8 mouse cellular contexts compared by ENCODE assay signal in genomic region chr4:54527660-54528059, GRCm38 (mm10).
DNase-seq lines count a peak whose midpoint lies in the region; ATAC-seq and TF ChIP-seq lines count a peak whose summit lies in the region.

No protein-coding gene starts in this region.

- no peak overlapping the region for H3K27ac ChIP-seq in heart, adult 2 months
- no peak overlapping the region for H3K27ac ChIP-seq in lung, embryonic 15.5 days

- H3K4me2 ChIP-seq in lung, embryonic 15.5 days: no peak overlapping the region

- TF ChIP-seq CTCF in heart, adult 2 months (IDR thresholded peaks at IDR 0.05): no peak

- no peaks in the 10 kb centered on the region for H3K27me3 ChIP-seq in heart, adult 2 months (ENCODE audit: control insufficient read depth, insufficient read depth, low read length)
- no peaks in the 10 kb centered on the region for H3K27me3 ChIP-seq in lung, embryonic 15.5 days

- peak; percentile 86 for DNase-seq in layer of hippocampus, adult 9-11 months
- DNase-seq in layer of hippocampus, adult 8-10 months (ENCODE audit: low spot score in 2 of 2): no peak
- DNase-seq in NIH3T3 (ENCODE audit: low read depth): peak; percentile 25
- peak; percentile 27 to 59 for DNase-seq in heart, adult 2 months
- DNase-seq in ovary, adult 18-20 months (ENCODE audit: low spot score): no peak
- DNase-seq in cerebellum, postnatal 36 days: no peak
- DNase-seq in cerebellum, postnatal 25 days: no peak

- TF ChIP-seq POLR2A in heart, adult 2 months (IDR thresholded peaks at IDR 0.05; ENCODE audit: insufficient read depth, low read depth, low read length): no peak

- no peaks in the 10 kb centered on the region; the same call in 1 of the 2 replicates for H3K4me1 ChIP-seq in heart, adult 2 months (ENCODE audit: control insufficient read depth, insufficient read depth, low read length)
- H3K4me1 ChIP-seq in lung, embryonic 15.5 days: peaks cover 16% of the 10 kb centered on the region; the same call in 1 of the 2 replicates

- no peak overlapping the region for H3K9ac ChIP-seq in heart, adult 2 months (ENCODE audit: low read depth, low read length)
- H3K9ac ChIP-seq in lung, embryonic 15.5 days: no peak overlapping the region

- no peak for TF ChIP-seq EP300 in heart, adult 2 months (IDR thresholded peaks at IDR 0.05; ENCODE audit: insufficient read depth, low read depth, low read length)

- no peaks in the 10 kb centered on the region for H3K9me3 ChIP-seq in lung, embryonic 15.5 days

- no peak overlapping the region for H3K4me3 ChIP-seq in heart, adult 2 months
- no peak overlapping the region for H3K4me3 ChIP-seq in lung, embryonic 15.5 days

- intact Hi-C loops in heart, adult 2 months (cut with DNase I): no loop called here

- WGBS in heart, adult 2 months: 52% methylated on average over 2 of the region's 2 CpGs
- 55% methylated on average over 2 of the region's 2 CpGs for WGBS in lung, embryonic 15.5 days

- ATAC-seq in lung, embryonic 15.5 days (ENCODE audit: borderline replicate concordance, extremely low read depth, low FRiP score, low TSS enrichment): peak; percentile 67; the same call in 1 of the 2 replicates

- H3K36me3 ChIP-seq in heart, adult 2 months (ENCODE audit: control insufficient read depth, insufficient read depth, low read length): no peaks in the 10 kb centered on the region
- H3K36me3 ChIP-seq in lung, embryonic 15.5 days: no peaks in the 10 kb centered on the region

- H3K79me2 ChIP-seq in heart, adult 2 months (replicated peaks; ENCODE audit: control insufficient read depth, insufficient read depth, low read length): no peaks in the 10 kb centered on the region

Comparison
In these comparisons a context has a peak if more than half of its experiments do, and no peak if none do; other contexts are left out.
1. DNase-seq: peak in layer of hippocampus, adult 9-11 months (single experiment), NIH3T3 (single experiment) and heart, adult 2 months (2 of 2); none in layer of hippocampus, adult 8-10 months (0 of 2), ovary, adult 18-20 months (single experiment), cerebellum, postnatal 36 days (0 of 2) and cerebellum, postnatal 25 days (0 of 2).